Mouse (Mus musculus): ENCODE data around the gene Galc.

DNA sequence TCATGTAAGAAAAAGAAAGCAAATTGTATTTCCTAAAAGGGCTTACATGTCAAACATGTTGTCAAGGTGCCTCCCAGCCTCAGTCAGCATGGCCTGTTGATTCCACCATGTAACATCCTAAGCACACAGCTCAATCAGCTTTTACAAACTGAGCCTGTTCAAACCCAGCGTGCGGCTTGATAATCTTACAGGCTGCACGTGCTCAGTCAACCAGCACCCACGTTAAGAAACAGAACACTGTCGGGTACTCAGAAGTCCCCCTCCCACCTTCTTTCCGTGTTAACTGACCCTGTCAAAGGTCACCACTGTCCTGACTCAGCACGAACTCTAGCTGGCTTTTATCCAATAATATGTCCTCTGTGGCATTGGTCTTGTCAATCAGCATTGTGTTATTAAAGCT lies 13.2 kb upstream of the Galc start:
- TF ChIP-seq CTCF (IDR thresholded peaks at IDR 0.05) (no peak), POLR2A (IDR thresholded peaks at IDR 0.05; ENCODE audit: insufficient read depth, low read depth, low read length) (no peak)

Data from heart, adult 2 months (tissue).